Mouse (Mus musculus): ENCODE measurements around the gene Ttc23l. TPM values are rescaled to one million over a fixed set of nuclear protein-coding genes. Genes with fewer than 3 reads are reported as not detected.
A peak's percentile ranks its signal among the peaks of the same experiment; 100 is the strongest.
"Not testable (repeated sequence)": the region's sequence is repeated elsewhere in the genome, so short reads cannot be mapped to it uniquely, and the experiment has no call there.

Gene Ttc23l
- polyA plus RNA-seq, 1 experiment from 2014 or later = not detected

DNA sequence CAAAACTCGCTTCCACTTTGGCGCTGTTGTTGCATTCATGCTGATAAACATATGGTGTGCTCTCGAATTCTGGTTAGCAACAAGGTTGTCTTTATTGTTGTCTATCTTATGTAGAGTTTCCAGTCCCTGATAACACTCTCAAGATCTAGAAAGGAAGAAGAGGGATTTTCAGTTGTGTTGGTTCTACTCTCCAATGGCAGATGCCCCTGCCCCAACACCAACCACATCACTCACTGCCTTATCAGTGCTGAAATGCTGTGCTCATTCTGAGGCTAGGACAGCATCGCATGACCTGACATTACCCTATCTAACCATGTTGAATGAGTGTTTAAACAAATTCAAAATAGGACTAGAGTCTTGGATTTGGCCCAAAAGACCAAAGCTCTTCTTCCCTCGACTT is 58.4 kb downstream of the Ttc23l start:
- Histone ChIP-seq H3K9me3 (replicated peaks) (no peaks in the 10 kb centered on the region), H3K27me3 (ENCODE audit: low read depth, poor library complexity, severe bottlenecking) (no peaks in the 10 kb centered on the region), H3K4me1 (no peaks in the 10 kb centered on the region), H3K36me3 (peaks cover 13% of the 10 kb centered on the region), H3K27ac (replicated peaks) (no peak overlapping the region), H3K4me3 (no peak overlapping the region)
- no peak for DNase-seq (ENCODE audit: low spot score)
- WGBS = 86% methylated on average over 5 of the region's 5 CpGs

DNA sequence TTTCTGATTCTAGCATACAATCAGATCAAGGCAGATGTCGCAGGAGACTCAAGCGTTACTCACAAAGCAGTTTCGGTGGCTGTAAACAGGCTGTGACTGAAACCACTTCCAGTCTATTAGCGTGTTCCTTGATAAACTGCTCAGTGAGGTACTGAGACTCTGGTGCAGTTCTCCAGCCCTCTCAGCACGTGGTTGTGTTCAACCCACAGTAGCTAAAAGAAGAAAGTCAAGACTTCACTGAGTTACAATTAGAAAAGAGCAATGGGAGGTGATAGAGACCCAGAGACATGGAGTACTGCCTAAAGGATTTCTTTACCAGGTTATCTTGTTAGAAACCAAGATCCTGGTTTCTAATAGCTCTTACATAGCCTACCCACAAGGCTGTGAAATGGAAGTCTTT is 58.9 kb downstream of the Ttc23l start:
- Histone ChIP-seq H3K4me3 (no peak overlapping the region), H3K4me1 (no peaks in the 10 kb centered on the region), H3K36me3 (peaks cover 17% of the 10 kb centered on the region), H3K27ac (replicated peaks) (no peak overlapping the region), H3K27me3 (ENCODE audit: low read depth, poor library complexity, severe bottlenecking) (no peaks in the 10 kb centered on the region), H3K9me3 (replicated peaks) (no peaks in the 10 kb centered on the region)
- 80% methylated on average over 5 of the region's 5 CpGs for WGBS
- DNase-seq (ENCODE audit: low spot score) = no peak

DNA sequence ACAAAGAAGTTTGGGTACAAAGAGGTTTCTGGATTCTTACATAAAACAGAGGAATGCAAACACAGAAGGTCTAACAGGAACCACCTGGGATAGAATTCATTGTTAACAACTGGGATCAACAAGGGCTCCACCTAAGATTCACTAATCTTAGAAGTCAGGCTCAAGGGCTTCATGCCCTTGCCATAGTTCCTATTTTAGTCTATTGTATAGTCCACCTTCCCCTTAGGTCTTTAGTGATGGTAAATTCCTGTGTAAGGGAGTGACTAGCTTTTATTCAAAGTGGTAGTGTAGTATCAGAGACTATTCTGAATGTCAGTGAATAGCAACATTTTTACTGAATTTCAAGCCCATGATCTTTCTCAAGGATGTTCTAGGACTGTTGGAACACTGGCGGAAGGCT is 61.8 kb downstream of the Ttc23l start:
- H3K4me3 ChIP-seq; DNase-seq (ENCODE audit: low spot score); H3K27ac ChIP-seq (replicated peaks); H3K27me3 ChIP-seq (ENCODE audit: low read depth, poor library complexity, severe bottlenecking); H3K4me1 ChIP-seq; H3K9me3 ChIP-seq (replicated peaks): not testable (repeated sequence)
- WGBS = 94% methylated on average over 1 of the region's 1 CpGs
- H3K36me3 ChIP-seq = peaks cover 45% of the 10 kb centered on the region

DNA sequence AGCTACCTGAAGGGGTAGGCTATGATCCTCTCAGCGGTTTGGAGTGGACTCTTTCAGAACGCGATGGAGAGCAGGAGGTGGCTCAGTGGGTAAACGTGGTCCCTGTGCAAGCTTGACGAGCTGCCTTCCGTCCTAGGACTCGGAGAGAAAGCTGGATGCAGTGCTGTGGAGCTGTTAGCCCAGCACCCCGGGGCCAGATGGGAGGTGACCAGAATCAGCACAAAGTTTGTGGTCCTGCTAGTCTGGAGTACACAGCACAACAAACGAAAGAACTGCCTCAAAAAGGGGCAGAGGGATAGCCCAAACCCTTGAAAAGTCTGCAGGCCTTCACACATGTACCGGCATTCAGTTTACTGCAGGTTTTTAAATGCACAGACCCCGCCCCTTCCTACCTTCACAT is 62.5 kb downstream of the Ttc23l start:
- peaks cover 50% of the 10 kb centered on the region for H3K36me3 ChIP-seq
- H3K27ac ChIP-seq (replicated peaks) = no peak overlapping the region
- DNase-seq (ENCODE audit: low spot score) = no peak
- H3K9me3 ChIP-seq (replicated peaks) = no peaks in the 10 kb centered on the region
- H3K27me3 ChIP-seq (ENCODE audit: low read depth, poor library complexity, severe bottlenecking) = no peaks in the 10 kb centered on the region
- no peaks in the 10 kb centered on the region for H3K4me1 ChIP-seq
- no peak overlapping the region for H3K4me3 ChIP-seq
- WGBS = 94% methylated on average over 11 of the region's 11 CpGs

DNA sequence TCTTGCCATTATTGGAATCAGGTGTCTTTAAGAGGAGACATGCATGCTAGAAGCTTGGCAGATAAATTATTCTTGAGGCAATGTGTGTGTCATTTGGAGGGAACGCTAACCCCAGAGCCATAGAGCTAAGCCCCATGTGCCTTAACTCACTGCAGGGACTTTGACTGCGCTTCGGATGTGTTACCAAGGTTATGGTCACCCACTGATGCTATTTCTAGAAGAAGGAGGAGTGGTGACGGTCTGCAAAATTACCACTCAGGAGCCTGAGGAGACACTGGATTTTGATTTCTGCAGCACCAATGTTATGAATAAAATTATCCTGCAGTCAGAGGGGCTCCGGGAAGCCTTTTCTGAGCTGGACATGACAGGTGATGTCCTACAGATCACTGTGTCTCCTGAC is 68.4 kb downstream of the Ttc23l start:
- no peaks in the 10 kb centered on the region for H3K27me3 ChIP-seq (ENCODE audit: low read depth, poor library complexity, severe bottlenecking)
- DNase-seq (ENCODE audit: low spot score) = no peak
- H3K36me3 ChIP-seq = peaks cover 64% of the 10 kb centered on the region
- WGBS = 93% methylated on average over 5 of the region's 5 CpGs
- H3K4me1 ChIP-seq = peaks cover 10% of the 10 kb centered on the region
- H3K9me3 ChIP-seq (replicated peaks) = no peaks in the 10 kb centered on the region
- H3K27ac ChIP-seq (replicated peaks) = no peak overlapping the region
- no peak overlapping the region for H3K4me3 ChIP-seq

DNA sequence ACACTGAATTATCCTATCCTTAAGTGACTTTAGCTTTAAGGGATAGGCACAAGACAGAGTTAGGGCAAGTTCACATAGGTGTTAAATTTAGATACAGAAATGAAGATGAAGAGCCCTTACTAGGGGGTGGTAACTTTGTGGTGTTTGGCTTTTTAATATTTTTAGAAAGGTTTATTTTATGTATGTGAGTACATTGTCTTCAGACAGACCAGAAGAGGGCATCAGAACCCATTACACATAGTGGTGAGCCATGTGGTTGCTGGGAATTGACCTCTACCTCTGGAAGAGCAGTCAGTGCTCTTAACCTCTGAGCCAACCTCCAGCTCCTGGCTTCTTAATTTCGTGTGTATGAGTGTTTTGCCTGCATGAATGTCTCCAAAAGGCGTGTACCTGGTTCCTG is 71.2 kb downstream of the Ttc23l start:
- Histone ChIP-seq H3K9me3 (replicated peaks) (no peaks in the 10 kb centered on the region), H3K27me3 (ENCODE audit: low read depth, poor library complexity, severe bottlenecking) (no peaks in the 10 kb centered on the region), H3K27ac (replicated peaks) (no peak overlapping the region), H3K4me3 (peak overlapping the region; percentile 84), H3K4me1 (peaks cover 22% of the 10 kb centered on the region), H3K36me3 (peaks cover 57% of the 10 kb centered on the region)
- WGBS = 72% methylated on average over 2 of the region's 2 CpGs
- DNase-seq (ENCODE audit: low spot score) = no peak

DNA sequence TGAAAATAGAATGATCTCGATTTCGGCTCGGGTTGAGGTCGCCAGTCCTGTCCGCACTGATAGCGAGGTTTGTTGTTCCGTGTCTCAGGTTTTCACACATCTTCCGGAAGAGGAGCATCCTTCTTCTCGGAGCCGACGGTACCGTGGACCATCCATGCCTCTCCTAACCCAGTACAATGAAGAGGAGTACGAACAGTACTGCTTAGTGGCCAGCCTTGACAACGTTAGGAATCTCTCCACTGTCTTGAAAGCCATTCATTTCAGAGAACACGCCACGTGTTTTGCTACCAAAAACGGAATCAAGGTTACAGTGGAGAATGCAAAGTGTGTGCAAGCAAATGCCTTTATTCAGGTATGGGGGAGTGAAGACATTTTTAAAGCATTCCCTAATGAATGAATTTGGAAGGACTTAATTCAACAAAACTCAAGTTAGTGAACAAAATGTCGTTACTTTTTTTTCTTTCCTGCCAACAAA is 72.1 kb downstream of the Ttc23l start:
- Histone ChIP-seq H3K27ac (replicated peaks) (peak overlapping the region; percentile 91), H3K9me3 (replicated peaks) (no peaks in the 10 kb centered on the region), H3K4me1 (peaks cover 22% of the 10 kb centered on the region), H3K36me3 (peaks cover 57% of the 10 kb centered on the region), H3K4me3 (peak overlapping the region; percentile 84), H3K27me3 (ENCODE audit: low read depth, poor library complexity, severe bottlenecking) (no peaks in the 10 kb centered on the region)
- DNase-seq (ENCODE audit: low spot score) = no peak
- 1% methylated on average over 18 of the region's 18 CpGs for WGBS

DNA sequence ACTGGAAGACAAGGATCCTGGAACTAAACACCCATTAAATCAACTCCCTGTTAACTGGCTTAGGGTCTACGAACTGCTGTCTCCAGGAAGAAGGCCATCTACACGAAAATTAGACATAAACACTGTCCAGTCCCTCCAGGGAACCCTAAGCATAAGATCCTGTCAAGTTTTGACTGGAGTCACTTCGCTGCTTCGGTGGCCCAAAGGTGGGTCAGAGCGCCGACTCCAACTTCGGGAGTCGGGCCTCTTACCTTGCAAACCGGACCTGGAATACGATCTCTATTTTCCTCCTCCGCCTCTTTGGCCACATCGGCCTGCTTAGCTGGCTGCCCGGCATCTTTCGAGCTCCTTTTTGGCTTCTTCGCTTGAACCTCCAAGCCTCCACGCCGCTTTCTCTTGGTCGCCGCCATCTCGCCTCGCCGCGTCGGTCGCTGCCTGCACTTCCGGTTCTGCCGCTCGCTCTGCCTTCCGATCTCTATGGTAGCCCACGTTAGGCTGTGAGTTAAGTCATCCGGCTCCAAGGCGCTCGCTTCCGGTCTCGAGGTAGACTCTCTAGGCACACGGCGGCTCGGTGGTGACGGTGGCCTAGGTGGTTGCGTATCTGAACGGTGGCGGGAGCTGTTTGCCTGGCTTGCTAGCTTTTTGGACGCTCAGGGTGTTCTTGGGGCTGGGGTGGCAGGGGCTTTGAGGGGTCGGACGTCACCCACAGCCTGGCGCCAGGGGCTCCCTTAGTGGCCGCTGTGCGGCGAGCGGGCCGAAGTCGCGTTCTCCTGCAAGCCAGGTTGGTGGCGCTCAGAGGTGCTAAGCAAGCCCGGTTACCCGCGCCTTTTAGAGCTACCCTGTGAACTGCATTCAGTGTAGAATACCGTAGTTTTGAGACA is 72.7 kb downstream of the Ttc23l start, which contains the start of the genes Brix1 and Rad1:
TSS of gene Brix1 (minus strand) at position 464 of the 881 bp plus-strand sequence.
TSS of gene Rad1 (plus strand) at position 535 of the 881 bp plus-strand sequence.
- H3K27ac ChIP-seq (replicated peaks) = peak within 1 kb of the TSS; percentile 91
- H3K4me1 ChIP-seq = peaks cover 22% of the 10 kb centered on the region
- no peaks in the 10 kb centered on the region for H3K27me3 ChIP-seq (ENCODE audit: low read depth, poor library complexity, severe bottlenecking)
- DNase-seq (ENCODE audit: low spot score) = peak; percentile 93
- under 1% methylated on average over 58 of the region's 58 CpGs for WGBS
- H3K9me3 ChIP-seq (replicated peaks) = no peaks in the 10 kb centered on the region
- peaks cover 60% of the 10 kb centered on the region for H3K36me3 ChIP-seq
- H3K4me3 ChIP-seq = peak within 1 kb of the TSS; percentile 84

DNA sequence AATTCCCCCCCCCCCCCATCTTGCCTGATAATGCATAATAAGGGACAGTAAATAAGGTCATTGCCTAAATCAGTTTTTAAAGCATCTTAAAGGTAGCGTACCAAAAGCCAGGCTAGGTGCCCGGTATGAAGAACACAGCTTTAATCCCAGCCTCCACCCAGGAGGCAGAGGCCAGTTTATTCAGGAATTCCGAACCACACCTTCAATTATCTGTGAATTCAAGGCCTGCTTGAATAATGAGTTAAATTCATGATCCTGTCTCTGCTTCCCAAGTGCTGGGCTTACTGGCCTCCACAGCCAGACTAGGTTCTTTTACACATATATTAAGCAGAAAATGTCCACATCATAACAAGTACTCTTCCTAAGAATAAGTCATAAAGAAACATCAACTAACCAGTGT is 87.5 kb downstream of the Ttc23l start:
- DNase-seq (ENCODE audit: low spot score) = no peak
- Histone ChIP-seq H3K4me3 (peak overlapping the region; percentile 85), H3K36me3 (peaks cover 16% of the 10 kb centered on the region), H3K27ac (replicated peaks) (peak overlapping the region; percentile 90), H3K27me3 (ENCODE audit: low read depth, poor library complexity, severe bottlenecking) (no peaks in the 10 kb centered on the region), H3K4me1 (peaks cover 17% of the 10 kb centered on the region), H3K9me3 (replicated peaks) (no peaks in the 10 kb centered on the region)
- 18% methylated on average over 3 of the region's 3 CpGs for WGBS

DNA sequence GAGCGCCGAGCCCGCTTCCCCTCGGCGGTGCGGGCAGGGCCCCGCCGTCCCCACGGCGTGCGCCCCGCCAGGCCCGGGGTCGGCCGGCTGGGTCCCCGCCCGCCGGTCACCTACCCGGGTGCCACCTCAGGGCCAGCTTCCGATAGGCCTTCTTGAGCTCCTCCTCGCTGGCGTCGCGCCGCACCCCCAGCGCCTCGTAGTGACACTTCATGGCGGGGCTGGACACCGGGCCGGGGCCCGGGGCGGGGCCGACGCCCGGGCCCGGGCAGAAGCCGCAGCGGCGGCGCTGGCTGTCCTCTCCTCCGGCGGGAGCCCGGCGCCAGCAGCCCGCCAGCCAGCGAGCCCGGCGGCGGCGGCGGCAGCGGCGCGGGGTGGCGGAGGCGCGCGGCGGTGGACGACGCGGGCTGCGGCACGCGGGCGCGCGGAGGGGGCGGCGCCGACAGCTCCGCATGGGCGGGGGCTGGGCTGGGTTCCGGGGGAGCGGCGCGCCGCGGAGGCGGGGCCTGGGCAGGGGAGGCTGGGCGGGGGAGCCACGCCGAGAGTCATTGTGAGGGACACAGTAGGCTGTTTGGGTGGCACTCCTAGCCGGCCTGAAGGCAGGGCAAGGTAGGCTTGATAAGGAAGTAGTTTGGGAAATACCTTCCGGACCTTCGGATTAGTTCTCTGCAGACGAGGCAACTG is 88.2 kb downstream of the Ttc23l start, which contains the start of gene Dnajc21:
TSS of gene Dnajc21 (minus strand) at position 366 of the 681 bp plus-strand sequence.
- DNase-seq (ENCODE audit: low spot score) = peak; percentile 83
- H3K4me3 ChIP-seq = peak within 1 kb of the TSS; percentile 85
- H3K9me3 ChIP-seq (replicated peaks) = no peaks in the 10 kb centered on the region
- peaks cover 9% of the 10 kb centered on the region for H3K36me3 ChIP-seq
- WGBS = 1% methylated on average over 69 of the region's 87 CpGs
- H3K27ac ChIP-seq (replicated peaks) = peak within 1 kb of the TSS; percentile 90
- no peaks in the 10 kb centered on the region for H3K27me3 ChIP-seq (ENCODE audit: low read depth, poor library complexity, severe bottlenecking)
- peaks cover 17% of the 10 kb centered on the region for H3K4me1 ChIP-seq

DNA sequence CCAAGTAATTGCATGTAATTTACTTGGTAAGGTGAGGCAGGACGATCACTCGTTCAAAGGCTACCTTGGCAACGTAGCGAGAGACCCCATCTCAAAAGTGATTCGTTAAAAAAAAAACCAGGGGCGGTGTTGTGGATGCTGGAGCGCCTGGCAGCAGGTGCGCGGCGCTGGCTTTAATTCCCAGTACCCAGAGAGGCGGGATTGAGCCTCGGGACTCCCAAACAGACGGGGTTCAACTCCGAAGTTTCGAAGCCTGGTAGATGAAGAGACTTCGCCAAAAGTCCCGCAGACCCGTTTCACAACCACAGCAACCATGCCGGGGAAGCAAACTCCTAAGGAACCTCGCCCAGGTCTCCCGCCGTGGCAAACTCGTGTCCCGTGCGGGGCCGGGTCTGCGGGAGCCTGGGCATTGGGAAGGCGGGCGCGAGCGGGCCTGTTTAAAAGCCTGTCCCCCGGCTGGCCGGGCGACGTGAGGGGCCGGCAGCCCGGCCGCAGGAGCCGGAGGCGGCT is 88.8 kb downstream of the Ttc23l start:
- DNase-seq (ENCODE audit: low spot score) = no peak
- peaks cover 6% of the 10 kb centered on the region for H3K36me3 ChIP-seq
- under 1% methylated on average over 40 of the region's 40 CpGs for WGBS
- peak overlapping the region; percentile 90 for H3K27ac ChIP-seq (replicated peaks)
- no peaks in the 10 kb centered on the region for H3K9me3 ChIP-seq (replicated peaks)
- peak overlapping the region; percentile 85 for H3K4me3 ChIP-seq
- peaks cover 17% of the 10 kb centered on the region for H3K4me1 ChIP-seq
- H3K27me3 ChIP-seq (ENCODE audit: low read depth, poor library complexity, severe bottlenecking) = no peaks in the 10 kb centered on the region

DNA sequence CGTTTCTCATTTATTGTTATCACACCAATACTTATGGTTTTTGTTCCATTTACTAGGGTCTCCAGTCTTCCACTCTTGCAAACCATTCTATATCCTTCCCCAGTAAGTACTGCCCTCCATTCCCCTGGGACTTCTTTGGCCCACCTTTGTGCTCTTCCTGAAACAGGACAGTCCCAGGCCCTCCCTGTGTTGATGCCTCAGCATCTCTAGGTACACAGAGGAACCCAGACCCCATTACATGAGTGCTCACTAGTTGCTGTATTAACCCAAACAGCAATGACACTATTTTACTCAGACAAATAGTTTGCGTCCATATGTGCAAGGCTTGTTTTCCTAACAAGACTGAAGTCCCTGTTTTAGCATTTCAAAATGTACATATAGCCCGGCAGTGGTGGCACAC is 89.7 kb downstream of the Ttc23l start:
- no peaks in the 10 kb centered on the region for H3K36me3 ChIP-seq
- H3K4me1 ChIP-seq = peaks cover 17% of the 10 kb centered on the region
- H3K27me3 ChIP-seq (ENCODE audit: low read depth, poor library complexity, severe bottlenecking) = no peaks in the 10 kb centered on the region
- no peak for DNase-seq (ENCODE audit: low spot score)
- H3K4me3 ChIP-seq = peak overlapping the region; percentile 16; the same call in 1 of the 2 replicates
- WGBS = 89% methylated on average over 3 of the region's 3 CpGs
- H3K9me3 ChIP-seq (replicated peaks) = no peaks in the 10 kb centered on the region
- H3K27ac ChIP-seq (replicated peaks) = no peak overlapping the region
